Mouse (Mus musculus): ENCODE data around the gene Inpp5a.

The Inpp5a gene

DNA sequence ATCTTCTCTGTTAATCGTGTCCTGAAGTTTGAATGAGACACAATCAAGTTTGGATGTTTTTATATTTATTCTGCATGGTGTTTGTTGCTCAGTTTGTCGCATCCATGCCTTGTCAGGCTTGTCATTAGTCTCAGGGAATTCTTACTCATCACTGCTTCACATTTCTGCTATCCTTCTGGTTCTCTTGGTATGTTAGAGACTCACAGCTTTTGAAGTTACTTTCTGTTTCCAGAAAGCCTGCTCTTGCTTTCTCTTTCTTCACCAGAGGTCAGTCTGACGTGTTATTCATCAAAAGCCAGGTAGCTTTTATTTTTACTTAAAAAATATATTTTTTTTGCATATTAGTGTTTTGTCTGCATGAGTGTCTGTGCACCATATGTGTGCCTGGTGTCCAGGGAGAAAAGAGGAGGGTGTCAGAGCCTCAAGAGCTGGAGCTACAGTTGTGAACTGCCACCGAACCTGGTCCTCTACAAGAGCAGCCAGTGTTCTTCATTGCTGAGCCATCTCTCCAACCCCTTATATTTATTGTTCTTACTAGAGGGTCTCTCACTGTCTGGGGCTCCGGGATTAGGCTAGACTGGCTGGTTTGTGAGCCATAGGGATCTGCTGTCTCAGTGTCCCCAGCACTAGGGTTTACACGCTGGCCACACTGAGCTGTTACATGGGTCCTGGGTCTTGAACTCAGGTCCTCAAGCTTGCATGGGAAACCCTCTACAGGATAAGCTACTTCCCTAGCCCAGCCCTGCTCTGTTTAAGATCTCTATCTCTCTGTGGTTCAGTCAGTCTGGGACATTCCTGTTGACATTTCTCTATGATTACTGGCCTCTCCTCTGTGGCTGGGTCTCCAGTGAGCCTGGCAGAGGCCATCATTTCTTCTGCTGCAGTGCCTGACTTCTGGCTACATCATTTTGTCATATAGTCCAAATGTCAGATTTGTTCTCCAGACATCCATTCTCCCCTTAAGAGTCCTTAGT is 51.3 kb downstream of the Inpp5a start:
- no peak for DNase-seq (ENCODE audit: low read depth in 2 of 2, low spot score in 2 of 2)

DNA sequence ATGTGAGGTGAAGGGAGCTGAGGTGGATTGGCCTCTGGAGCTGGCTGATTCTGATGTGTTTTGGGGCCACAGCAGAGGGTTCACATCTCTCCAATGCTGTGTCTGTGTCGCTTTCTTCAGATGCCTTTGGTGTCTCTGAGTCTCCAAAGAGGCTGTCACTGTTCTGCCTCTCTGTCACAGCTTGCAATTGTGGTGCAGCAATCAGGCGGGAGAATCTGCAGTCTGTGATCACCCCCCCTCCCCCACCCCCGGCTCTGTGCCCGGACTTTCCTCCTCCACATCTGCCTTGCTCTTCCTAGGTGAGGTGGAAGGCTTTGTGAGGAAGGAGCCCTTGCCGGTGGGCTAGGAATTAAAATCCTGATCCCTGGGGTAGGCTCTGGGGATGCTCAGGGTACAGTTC is 52.1 kb downstream of the Inpp5a start:
- no peak for DNase-seq (ENCODE audit: low read depth in 2 of 2, low spot score in 2 of 2)

DNA sequence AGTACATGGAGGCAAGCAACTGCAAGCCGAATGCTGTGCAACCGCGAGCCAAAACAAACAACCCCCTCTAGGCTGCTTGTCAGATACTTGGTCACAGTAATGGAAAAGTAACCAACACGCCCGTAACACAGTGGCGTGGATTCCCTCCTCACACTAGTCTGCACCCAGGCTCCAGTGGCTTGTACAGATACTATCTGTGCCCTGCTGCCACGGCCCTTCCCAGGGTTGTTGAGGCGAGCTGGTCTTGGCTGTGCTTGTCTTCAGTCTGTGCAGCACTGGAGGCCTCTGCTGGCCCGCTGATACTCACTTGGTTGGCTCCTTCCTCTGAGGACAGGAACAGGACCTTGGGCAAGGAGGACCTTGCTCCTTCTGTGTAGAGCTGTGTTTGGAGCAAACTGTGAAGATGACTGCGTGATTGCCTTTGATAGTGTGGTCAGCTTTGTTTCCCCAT is 52.9 kb downstream of the Inpp5a start:
- DNase-seq (ENCODE audit: low read depth in 2 of 2, low spot score in 2 of 2) = no peak

DNA sequence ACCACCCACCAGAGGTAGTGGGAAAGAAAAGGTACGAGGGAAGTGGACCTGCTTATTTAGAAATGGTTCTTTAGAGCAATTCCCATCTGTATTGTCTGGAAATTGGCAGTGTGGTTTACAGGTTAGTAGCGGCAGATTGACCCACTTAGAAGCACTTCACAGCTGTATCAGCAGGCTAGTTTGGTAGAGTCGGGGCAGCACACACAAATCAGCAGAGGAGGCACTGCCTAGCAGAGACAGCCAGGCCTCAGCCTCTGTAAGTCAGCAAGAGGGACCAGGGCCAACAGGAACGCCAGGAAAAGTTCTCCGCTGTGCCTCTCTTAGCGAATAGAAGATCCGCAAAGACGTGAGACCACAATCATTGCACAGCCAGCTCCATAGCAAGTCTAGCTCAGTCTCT is 56.7 kb downstream of the Inpp5a start:
- no peak for DNase-seq (ENCODE audit: low read depth in 2 of 2, low spot score in 2 of 2)

DNA sequence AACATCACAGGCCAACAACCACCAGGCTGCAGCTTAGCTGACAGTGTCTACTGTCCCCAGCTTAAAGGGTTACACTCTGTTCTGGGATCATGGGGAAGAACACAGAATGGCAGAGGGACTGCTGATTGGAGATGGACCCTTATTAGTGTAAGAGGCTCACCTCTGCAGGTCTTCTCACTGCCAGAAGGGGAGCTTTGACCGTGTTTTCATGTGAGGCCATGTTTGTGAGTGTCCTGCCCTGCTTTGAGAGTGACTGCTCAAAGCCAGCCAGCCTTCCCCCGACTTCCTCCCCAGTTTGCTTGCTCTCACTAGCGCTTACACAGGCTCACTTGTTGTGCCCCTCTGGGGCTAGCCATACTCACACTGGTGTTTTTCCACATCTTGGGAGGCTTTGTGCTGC is 58.5 kb downstream of the Inpp5a start:
- DNase-seq (ENCODE audit: low read depth in 2 of 2, low spot score in 2 of 2) = no peak

DNA sequence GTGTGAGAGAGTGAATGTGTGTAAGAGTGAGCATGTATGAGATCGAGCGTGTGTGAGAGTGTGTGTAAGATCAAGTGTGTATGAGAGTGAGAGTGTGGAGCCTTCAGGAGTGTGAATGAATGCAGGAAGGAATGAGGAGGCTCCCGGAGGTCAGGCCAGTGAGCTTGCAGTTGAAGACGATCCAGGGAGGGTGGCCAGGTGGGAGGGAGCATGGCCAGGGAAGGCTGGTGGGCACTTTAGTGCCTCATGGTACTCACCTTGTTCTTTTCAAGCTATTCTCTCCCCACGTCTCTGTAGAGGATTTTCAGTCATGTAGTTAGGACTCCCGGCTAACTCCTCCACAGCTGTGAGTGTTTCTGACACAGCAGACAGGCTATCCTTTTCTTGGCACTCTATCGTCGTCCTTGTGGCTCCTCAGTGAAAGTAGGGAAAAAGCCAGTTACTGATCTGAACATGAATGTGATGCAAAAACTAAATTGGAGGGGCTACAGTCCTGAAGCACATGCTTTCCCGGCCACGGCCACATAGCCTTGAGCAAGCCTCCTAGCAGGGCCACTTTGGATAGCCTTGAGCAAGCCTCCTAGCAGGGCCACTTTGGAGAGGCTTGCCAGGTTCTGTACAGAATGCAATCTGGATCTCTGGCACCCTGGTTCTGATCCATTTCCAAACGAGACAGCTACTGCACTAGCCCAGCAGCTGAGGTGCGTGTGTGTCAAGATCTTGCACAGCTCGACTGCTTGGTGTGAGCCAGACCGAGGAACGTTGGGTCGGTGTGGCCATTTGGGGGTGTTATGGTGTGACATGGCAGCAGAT is 61.5 kb downstream of the Inpp5a start:
- no peak for DNase-seq (ENCODE audit: low read depth in 2 of 2, low spot score in 2 of 2)

DNA sequence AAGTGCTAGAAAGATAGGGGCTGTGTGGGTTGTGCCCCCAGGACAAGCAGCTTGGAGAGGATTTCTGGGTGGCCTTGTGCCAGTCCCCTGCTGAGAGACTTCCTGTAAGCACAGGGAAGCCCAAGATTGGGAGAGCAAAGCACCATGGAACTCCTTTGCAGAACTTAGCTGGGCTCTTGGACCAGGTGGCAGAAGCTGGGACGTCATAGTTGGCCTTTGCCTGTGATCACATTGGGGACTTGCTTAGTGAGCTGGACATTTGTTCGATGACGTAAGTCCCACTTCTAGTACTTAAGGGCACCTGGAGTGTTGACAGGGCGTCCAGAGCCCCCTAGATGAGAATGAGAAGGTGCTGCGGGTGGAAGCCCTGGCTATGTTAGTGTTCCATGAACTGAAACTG is 62.8 kb downstream of the Inpp5a start:
- no peak for DNase-seq (ENCODE audit: low read depth in 2 of 2, low spot score in 2 of 2)

DNA sequence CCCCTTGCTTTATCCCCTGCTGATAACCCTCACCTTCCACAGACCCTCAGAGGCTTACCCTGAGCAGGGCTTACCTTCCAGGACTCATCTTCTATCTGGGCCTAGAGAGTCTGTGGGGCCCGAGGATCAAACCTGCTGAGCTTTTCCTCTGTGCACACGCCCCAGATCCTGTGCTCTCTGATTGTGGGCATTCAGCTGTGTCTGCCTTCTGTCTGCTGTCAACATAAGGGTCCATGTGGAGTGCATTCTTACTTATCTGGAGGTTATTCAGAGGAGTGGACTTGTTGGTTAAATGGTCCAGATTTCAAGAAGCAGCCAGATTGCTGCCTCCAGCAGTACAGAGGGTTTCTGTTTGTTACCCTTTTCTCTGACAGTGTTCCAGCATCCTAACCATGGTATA is 63.3 kb downstream of the Inpp5a start:
- DNase-seq (ENCODE audit: low read depth in 2 of 2, low spot score in 2 of 2) = no peak

DNA sequence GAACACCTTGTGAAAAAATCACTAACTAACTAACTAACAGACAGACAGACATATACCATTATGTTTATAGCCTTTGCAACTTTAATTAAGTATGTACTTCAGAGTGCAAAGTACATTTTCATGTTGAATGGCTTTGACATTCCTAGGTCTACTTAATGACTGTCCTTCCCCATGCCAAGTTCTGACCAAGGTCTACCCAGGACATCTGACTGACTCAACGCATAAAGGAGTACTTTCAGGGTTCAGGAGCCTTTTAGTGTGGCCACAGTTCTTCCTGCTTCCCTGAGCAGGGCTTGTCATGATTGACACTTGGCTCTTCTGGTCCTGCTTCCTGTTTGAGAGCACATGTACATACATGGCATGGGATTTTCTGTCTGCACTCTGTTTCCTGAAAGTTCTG is 64.3 kb downstream of the Inpp5a start:
- DNase-seq (ENCODE audit: low read depth in 2 of 2, low spot score in 2 of 2) = no peak

DNA sequence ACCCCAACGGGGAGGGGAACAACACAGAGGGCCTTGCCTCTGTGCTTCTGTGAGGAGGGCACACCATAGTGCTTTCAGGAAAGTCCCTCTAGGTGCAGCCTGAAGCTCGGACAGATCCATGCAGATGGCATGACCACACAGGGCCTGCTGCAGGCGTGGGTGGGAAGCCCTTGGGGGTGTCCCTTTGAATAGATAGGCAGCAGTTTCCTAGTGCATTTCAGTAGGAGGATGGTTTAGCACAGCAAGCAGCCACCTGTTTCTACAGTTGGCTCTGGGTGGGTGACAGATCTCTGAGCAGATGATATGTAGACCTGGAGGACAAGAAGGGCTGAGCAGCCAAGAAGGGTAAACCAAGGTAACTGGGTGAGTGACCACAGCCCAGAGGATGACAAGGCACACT is 65.4 kb downstream of the Inpp5a start:
- no peak for DNase-seq (ENCODE audit: low read depth in 2 of 2, low spot score in 2 of 2)

DNA sequence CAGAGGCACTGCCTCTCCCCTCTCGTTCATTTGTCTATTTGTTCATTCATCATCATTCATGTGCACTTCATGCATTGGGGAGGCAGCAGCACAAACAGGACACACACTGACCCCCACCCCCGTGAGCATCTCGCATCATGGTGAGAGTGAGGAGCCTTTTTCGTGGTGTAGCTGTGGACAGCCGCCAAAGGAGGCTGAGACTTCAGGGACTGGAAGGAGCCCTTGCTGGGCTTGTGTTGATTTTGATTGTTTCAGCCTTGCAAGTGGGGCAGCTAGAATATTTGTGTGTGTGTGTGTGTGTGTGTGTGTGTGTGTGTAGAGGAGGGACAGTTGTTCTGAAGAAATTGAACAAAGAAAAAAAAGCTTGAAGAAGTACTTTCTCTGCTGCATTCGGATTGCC is 67.8 kb downstream of the Inpp5a start:
- DNase-seq (ENCODE audit: low read depth in 2 of 2, low spot score in 2 of 2) = no peak

DNA sequence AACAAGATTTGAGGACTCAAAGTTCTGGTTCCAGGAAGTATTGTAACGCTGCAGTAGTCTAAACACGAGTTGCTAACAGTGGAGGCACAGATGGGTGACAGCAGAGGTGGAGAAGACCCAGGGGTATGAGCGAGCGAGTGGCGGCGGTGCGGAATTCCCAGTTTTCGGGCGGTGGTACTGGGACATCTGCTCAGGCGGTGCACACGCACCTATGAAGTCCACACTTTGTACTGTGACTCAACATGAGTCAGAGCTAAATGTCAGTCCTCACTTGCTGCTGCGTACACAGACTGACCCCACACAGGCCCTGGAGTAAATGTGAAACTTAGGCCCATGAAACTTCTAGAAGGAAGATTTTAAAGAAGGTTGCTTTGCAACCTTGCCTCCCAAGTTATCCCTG is 72.4 kb downstream of the Inpp5a start:
- no peak for DNase-seq (ENCODE audit: low read depth in 2 of 2, low spot score in 2 of 2)

DNA sequence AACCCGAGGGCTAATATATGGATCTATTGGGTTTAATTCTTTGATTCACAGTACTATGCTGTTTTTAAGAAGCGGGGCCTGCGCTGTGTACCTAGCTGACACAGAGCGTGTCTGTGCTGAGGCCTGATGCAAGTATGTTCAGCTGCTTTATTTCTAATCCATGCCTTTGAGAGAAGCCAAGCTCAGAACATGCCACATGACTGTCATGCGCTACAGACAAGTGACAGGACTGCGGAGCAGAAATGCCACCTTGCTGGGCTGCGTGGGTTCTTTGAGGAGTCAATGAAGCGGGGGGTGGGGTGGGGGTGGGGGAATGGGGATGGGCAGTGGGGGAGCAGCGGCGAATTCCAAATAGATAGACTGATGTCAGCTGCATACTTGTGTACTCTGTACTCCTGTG is 73.2 kb downstream of the Inpp5a start:
- no peak for DNase-seq (ENCODE audit: low read depth in 2 of 2, low spot score in 2 of 2)

DNA sequence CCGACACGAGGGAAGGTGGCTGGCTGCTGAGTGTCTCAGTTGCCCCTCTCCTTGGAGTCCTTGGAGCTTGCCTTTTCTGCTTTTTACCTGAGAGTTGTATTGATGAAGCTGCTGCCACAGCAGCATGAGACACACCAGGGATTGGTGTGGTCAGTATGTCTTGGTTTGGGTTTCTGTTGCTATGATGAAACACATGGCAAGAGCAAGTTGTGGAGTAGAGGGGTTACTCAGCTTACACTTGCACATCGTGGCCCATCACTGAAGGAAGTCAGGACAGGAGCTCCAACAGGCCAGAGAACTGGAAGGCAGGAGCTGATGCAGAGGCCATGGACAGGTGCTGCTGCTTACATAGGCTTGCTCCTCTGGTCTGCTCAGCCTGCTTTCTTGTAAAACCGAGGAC is 76.6 kb downstream of the Inpp5a start:
- no peak for DNase-seq (ENCODE audit: low read depth in 2 of 2, low spot score in 2 of 2)

DNA sequence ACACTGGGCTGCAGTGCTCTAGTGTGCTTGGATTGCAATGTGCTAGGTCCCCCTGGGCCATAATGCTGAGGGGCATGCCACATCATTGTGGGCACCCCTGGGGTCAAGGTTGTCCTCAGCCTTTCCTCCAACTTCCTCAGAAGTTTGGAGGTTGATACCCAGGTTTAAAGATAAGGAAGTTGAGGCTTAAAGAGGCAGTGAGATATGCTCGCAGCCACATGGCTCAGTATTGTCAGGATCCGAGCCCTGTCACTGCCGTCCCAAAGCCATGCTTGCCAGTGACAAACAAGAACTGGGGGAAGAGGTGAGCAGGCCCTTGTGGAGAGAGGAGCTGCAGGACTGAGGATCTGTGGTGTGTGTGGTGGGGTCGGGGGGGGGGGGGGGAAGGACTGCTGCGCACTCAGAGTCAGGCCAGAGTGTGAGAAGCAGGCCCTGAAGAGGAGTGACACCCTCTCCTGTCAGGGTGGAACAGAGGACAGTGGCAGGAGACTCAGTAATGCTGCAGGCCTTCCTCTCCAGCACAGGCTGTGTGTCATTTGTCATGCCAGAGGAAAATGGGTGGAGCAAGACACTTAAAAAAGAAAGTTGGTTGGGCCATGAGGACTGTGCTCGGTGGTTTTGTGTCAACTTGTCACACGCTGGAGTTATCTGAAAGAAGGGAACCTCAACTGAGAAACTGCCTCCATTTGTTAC is 77.7 kb downstream of the Inpp5a start:
- DNase-seq (ENCODE audit: low read depth in 2 of 2, low spot score in 2 of 2) = no peak

DNA sequence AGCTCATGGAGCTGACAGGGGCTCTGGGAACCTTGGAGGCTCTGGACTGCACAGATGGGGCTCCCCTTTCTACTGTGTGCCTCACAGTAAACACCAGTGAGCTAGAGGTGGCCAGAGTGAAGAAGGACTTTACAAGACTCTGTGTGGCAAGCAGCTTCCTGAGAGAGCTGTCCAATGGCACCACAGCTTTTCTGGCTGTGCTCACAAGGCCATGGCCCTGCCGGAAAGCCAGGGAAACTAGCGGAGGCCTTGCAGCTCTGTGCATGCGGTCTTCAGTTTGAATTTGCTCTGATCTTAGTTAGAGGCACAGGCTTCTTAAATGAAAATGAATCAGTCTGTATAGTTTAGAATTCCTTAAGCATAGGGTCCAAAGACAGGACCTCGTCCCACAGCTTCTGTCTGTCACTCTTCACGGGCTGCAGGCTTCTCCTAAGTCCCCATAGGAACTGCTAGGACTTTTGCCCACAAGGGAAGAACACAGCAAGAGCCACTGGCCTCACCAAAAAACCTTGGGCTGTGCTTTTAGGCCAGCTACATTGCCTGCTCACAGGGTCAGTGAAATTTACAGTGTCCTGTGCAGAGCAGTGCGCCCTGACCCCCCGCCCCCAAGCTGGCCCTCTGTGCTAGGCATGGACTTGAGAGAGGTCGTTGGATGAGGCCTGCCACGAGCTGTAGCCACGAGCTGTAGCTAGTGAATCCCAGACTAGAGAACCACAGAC is 78.4 kb downstream of the Inpp5a start:
- DNase-seq (ENCODE audit: low read depth in 2 of 2, low spot score in 2 of 2) = no peak

DNA sequence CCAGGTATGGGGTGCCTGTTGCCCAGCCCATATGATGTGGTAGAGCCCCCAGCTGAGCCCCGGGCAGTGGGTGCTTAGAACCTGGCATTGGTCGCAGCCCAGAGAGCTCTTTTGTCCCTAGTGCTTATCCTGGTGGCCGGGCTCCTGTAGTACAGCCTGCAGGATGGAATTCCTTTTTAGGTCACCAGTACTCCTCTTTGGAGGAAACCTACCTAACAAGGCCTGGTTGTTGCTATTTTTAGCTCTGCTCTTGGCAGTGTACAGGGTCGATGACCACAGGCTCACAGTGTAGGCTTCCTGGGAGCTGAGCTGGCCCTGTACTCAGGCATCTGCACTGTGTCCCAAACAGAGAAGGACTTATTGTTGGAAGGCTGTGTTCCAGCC is 79.0 kb downstream of the Inpp5a start:
- no peak for DNase-seq (ENCODE audit: low read depth in 2 of 2, low spot score in 2 of 2)

DNA sequence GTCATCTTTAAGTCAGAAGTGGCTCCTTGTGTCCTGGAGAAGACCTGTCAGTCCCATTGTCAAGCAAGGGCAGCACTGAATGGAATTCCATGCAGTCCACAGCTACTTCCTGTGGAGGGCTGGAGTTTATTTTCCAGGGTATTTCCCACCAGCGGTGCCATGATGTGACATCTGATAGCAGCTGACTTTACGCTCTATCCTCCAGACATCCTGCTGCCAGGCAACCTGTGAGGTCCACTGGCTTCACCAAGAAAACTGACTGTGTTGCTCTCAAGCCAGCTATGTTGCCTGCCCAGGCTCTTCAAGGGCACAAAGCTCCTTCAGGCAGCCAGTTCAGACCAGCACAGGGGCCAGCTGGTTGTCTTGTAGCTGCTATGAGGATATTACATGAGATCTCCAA is 79.5 kb downstream of the Inpp5a start:
- DNase-seq (ENCODE audit: low read depth in 2 of 2, low spot score in 2 of 2) = no peak

DNA sequence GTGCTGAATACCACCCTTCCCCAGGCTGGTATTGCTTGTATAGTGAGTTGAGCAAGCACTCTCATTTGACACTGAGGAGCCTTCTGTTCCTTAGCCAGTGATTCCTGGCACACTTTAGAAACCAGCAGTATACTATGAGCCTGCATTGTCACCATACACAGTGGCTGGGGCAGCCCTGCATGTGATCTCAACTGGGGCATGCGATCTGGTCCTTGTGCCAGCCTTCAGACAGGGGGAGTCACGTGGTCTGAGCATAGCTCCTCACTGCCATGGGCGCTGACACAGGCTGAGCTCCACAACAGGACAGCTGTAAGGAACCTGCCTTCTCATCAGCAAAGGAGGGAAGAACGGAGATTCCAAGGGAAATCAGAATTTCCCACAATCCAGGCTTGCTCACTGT is 80.5 kb downstream of the Inpp5a start:
- no peak for DNase-seq (ENCODE audit: low read depth in 2 of 2, low spot score in 2 of 2)

DNA sequence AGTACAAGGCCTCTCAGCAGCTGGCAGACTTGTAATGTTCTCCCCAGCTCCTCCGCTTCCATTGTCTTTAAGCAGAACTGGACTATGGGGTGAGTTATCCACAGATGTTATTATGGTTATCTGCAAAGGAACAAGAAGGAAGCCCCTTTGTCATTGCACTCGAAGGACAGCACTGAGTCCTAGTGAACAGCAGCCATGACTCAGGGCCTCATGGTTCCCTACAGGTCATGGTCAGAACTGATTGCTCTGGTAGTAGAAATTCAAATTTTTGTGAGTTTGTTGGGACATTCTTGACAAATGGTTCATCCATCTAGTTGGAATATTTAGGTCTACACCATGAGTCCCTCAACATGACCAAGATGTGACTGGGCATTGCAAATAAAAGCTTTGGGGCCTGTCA is 81.6 kb downstream of the Inpp5a start:
- no peak for DNase-seq (ENCODE audit: low read depth in 2 of 2, low spot score in 2 of 2)

DNA sequence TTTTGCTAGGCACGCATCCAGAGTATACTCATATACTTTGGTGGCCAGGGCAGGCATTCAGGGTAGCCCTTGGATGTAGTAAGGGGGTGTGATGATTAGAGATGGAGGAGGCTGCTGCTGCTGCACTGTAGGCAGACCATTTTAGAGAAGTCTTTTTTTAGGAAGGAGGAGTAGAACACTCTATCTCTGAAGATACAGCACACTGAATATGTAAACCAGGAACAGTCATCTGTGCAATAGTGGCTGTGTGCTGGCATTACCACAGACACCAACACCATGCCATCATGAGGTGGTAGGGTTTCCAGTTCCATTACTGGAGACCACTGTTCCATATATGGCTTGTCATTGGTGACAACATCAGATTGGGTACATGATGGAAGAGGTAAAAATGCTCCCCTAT is 83.1 kb downstream of the Inpp5a start:
- no peak for DNase-seq (ENCODE audit: low read depth in 2 of 2, low spot score in 2 of 2)
